Mouse (Mus musculus) thymus, postnatal 0 days (tissue): ENCODE measurements around the gene Map4k5. TPM values are rescaled to one million over a fixed set of nuclear protein-coding genes. Genes with fewer than 3 reads are reported as not detected.

ENCODE experiments used
- DNase-seq: peaks from one replicate; pipeline ENCODE4 v3.0.0-alpha.2; 2015; ENCODE audit warnings: low spot score
- microRNA counts: library from miRNA; unstranded; fragments of <30 nt; microRNA quantifications from one replicate; lab custom pipeline; 2015
- microRNA-seq: library from miRNA; unstranded; fragments of <30 nt; microRNA quantifications from one replicate; pipeline ENCODE4, GENCODE M21; 2016; ENCODE audit warnings: borderline number of aligned reads
- polyA plus RNA-seq: library from polyadenylated mRNA; unstranded; fragments of >200 nt; fragmentation: Nextera tagmentation; extraction: Ambion mirVana; gene quantifications from 2 replicates; pipeline ENCODE4 v1.2.1, GENCODE M21; 2015

The Map4k5 gene
- polyA plus RNA-seq, 1 experiment from 2014 or later: 15.3 TPM

DNA sequence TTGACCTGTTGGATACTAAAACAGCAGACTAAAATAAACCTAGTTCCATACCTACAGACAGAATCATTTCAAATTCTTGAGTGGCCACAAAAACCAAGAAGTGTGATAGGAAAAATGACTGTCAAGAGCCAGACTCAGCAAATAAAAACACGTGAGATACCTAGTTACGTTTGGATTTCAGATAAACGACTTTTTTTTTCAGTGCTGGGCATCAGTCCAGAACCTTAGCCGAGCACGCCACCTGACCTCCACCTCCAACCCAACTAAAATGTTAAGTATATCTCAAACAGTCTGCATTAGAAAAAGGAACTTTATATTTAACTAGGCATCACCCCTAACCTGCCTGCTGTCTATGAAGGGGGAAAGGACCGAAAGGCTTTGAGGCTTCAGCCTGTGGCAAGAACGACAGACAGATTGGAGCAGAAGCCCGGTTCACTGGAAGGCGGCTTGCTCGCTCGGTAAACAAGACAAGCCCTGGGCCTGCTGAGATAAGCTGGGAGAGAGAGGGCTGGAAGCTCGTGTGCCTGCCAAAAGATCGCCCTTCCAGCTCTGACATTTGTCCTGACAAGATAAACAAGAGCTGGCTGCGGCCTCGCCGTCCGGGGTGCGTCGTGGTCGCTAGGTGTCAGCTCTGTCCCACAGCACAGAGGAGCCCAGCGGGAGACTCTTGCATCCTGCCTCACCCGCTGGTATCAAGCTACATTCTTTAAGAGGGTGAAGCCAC lies 135.4 kb downstream of the Map4k5 start:
- DNase-seq: peak; percentile 81

DNA sequence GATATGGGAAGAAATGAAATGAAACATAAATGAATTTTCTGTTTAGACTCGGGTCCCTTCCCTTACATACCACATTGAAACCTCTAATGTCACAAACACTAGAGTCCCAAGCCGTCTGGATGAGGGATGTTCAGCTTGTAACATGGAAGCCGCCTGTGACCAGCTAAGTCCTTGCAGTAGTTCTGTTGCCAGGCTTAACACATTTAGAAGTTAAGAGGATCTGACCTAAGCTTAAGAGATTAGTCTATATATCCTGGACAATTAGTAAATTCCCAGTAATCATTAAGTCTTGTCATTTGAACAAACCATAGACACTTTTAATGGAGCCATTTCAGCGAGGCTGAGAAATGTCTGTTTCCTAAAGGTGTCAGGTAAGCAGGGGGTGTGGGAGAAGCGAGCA lies 137.0 kb downstream of the Map4k5 start:
- DNase-seq: no peak

DNA sequence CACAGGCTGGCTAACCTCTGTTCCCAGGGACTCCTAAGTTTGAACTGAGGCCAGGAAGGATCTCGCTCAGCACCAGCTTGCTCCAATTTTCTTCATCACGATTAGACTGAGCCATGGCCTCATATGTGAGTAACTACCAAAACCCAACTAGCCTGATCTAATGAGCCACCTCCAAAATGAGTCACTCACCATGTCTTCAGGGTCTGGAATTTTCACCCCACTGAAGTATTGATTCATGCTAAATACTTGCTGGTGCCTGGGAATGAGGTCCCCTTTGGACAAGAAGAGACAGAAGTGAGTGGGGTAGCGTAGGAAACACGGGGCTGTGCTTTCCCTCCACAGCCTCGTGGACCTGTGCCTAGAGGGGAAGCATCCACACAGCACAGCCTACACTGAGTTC lies 139.1 kb downstream of the Map4k5 start:
- DNase-seq: no peak

MicroRNAs within 50 kb of the gene (microRNA counts, 519-probe panel; counts per million panel counts)
- microRNA mmu-miR-681 (lab: Ali Mortazavi, UCI): 473 counts per million, percentile 71 among the panel's probes with 10 or more counts

Small RNA genes lying within 50 kb of the gene (microRNA-seq; reads per million reads assigned to microRNA genes)
- gene Mir681: not detected

Other genes with a start within 250 kb of the Map4k5 start
- 5.9 and 6.9 TPM in 2 replicates for gene Sos2, start 211.3 kb downstream of the Map4k5 start, polyA plus RNA-seq
- 7.1 and 9.0 TPM in 2 replicates for gene L2hgdh, start 168.3 kb downstream of the Map4k5 start, polyA plus RNA-seq
- 19.1 and 19.8 TPM in 2 replicates for gene Atp5s, start 168.2 kb downstream of the Map4k5 start, polyA plus RNA-seq
- 4.2 and 7.8 TPM in 2 replicates for gene Cdkl1, start 101.9 kb downstream of the Map4k5 start, polyA plus RNA-seq
- 1.8 and 1.9 TPM in 2 replicates for gene Atl1, start 586 bp downstream of the Map4k5 start, polyA plus RNA-seq
- 5.1 and 5.5 TPM in 2 replicates for gene Sav1, start 93.8 kb upstream of the Map4k5 start, polyA plus RNA-seq
- 9.1 and 11.4 TPM in 2 replicates for gene Nin, start 220.5 kb upstream of the Map4k5 start, polyA plus RNA-seq